Mouse (Mus musculus): ENCODE results near the gene D430041D05Rik. TPM values are rescaled to one million over a fixed set of nuclear protein-coding genes. Genes with fewer than 3 reads are reported as not detected.
A peak's percentile ranks its signal among the peaks of the same experiment; 100 is the strongest.

D430041D05Rik gene
- polyA plus RNA-seq, 1 experiment, result 0.03 TPM

DNA sequence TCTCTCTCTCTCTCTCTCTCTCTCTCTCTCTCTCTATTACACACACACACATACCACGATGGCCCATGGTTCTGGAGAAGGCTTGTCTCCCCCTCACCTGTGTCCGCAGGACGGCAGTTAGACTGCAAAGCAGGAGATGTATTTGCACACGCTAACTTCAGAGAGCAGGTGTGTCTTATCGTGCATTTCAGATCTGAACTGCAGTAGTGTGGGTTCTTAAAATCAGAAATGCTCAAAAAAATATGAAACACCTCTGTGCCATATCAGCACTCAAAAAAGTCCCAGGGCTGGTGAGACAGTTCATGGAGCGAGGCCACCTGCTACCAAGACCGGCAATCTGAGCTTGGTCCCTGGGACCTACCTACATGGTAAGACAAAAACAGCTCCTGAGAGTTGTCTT, 993 bp upstream of the D430041D05Rik start:
- H3K36me3 ChIP-seq (replicated peaks; ENCODE audit: low read length), result no peaks in the 10 kb centered on the region
- no peak overlapping the region for H3K4me3 ChIP-seq (replicated peaks)
- H3K4me1 ChIP-seq, result peaks cover 13% of the 10 kb centered on the region
- TF ChIP-seq GATA1 (IDR thresholded peaks at IDR 0.05; ENCODE audit: borderline replicate concordance, low read length) (no peak), FLI1 (IDR thresholded peaks at IDR 0.05; ENCODE audit: low read length) (no peak)
- H3K27me3 ChIP-seq (replicated peaks), result peaks cover 79% of the 10 kb centered on the region
- peaks cover 11% of the 10 kb centered on the region; the same call in 1 of the 2 replicates for H3K9me3 ChIP-seq

DNA sequence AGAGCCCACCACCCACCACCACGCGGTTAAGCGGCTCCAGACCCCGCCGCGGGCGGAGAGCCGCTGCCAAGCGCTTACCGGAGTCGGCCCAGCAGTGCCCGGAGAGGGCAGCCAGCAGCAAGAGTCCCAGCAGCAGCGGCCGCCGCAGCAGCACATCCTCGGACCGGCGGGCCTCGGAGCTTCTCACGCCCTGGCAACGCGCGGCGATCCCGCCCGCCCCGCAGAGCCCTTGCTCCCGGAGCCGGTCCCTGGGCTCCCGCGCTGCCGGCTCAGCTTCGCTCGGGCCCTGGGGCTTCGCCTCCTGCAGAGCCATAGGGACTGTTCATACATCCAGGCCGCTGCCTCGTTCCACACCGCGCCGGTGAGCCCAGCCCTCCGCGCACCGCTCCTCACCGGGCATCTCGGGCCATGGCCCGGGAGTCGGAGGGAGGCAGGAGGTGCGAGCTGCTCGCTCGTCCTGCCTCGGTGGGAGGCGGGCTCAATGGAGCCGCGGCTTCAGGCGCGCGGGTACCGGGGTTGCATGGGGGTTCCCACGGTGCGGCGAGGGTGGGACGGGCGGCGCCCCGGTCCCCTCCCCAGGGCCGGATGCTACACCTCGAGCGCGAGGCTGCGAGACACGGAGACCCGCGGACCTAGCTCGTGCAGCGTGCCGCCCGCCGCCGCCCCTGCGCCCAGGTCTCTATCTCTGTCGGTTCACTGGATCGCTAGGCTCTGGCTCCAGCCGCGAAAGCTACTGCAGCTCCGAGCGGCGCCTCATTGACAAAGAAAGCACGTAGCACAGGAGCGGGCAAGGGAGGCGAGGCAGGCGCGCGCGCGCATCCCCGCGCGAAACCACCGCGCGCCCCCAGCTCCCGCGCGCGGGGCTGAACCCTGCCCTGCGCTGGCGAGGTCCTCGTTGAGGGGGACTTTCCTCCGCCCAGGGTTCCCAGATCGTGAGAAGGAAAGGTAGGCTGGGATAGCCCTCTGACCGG, 677 bp downstream of the D430041D05Rik start:
- no peaks in the 10 kb centered on the region for H3K36me3 ChIP-seq (replicated peaks; ENCODE audit: low read length)
- peaks cover 11% of the 10 kb centered on the region; the same call in 1 of the 2 replicates for H3K9me3 ChIP-seq
- peak overlapping the region; percentile 86 for H3K4me3 ChIP-seq (replicated peaks)
- H3K27me3 ChIP-seq (replicated peaks), result peaks cover 83% of the 10 kb centered on the region
- TF ChIP-seq GATA1 (IDR thresholded peaks at IDR 0.05; ENCODE audit: borderline replicate concordance, low read length) (no peak), FLI1 (IDR thresholded peaks at IDR 0.05; ENCODE audit: low read length) (no peak)
- H3K4me1 ChIP-seq, result peaks cover 13% of the 10 kb centered on the region

DNA sequence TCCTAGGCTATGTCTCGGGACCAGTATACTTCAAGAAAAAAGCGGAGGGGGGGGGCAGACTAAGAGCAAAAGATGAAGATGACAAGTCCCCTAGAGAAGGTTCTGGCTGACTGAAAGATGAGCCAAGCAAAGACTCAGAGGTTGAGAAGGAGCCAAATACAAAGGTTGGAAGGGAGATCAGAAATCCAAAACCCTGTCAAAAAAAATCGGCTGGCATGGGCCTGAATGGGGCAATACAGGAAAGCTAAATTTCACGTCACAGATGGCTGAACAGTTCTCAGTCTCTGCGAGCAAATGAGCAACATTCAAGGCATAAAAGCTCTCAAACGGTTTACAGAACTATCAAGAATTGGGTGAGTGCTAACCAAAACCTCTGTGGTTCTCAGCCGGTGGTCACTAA, 2.5 kb downstream of the D430041D05Rik start:
- H3K36me3 ChIP-seq (replicated peaks; ENCODE audit: low read length), result no peaks in the 10 kb centered on the region
- no peak for TF ChIP-seq GATA1 (IDR thresholded peaks at IDR 0.05; ENCODE audit: borderline replicate concordance, low read length)
- TF ChIP-seq FLI1 (IDR thresholded peaks at IDR 0.05; ENCODE audit: low read length), result no peak
- no peak overlapping the region for H3K4me3 ChIP-seq (replicated peaks)
- H3K9me3 ChIP-seq, result peaks cover 11% of the 10 kb centered on the region; the same call in 1 of the 2 replicates
- H3K27me3 ChIP-seq (replicated peaks), result peaks cover 85% of the 10 kb centered on the region
- H3K4me1 ChIP-seq, result peaks cover 13% of the 10 kb centered on the region

DNA sequence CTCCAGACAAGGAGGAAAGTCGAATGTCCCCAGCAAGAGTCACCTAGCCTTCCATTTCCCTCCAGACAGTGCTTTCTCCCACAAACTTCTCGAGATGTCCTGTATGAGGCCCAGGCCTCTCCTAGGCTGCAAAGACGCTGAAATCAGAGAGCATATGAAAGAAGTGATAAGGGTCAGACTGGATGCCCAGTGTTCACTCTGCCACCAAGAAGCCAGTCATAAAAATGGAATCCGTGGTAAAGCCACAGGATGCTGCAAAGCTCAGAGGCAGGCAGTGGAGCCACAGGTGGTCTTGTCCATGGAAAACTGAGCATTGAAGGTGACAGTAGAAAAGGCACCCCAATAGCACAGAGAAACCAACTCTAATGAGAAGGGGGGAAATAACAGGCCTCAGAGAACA, 2.9 kb downstream of the D430041D05Rik start:
- peaks cover 80% of the 10 kb centered on the region for H3K27me3 ChIP-seq (replicated peaks)
- no peak for TF ChIP-seq GATA1 (IDR thresholded peaks at IDR 0.05; ENCODE audit: borderline replicate concordance, low read length)
- TF ChIP-seq FLI1 (IDR thresholded peaks at IDR 0.05; ENCODE audit: low read length), result no peak

DNA sequence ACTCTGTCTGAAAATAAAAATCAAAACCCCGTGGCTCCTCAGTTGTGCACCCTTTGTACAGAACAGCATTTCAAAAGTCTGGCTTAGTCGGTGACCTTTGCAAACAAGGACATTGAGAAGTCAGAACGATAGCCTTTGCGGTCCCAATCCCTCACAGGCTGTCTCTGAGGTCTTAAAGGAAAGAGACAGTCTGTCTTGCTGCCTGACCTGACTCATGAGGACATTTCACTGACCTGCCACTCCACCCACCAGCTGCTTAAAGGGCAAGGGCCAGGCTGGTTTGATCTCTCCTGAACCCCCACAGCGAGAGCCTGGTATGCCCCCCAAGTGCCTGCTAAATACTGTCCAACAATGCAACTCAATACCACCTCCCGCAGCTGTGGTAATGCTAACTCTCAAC, 6.8 kb downstream of the D430041D05Rik start:
- Histone ChIP-seq H3K4me1 (no peaks in the 10 kb centered on the region), H3K36me3 (replicated peaks; ENCODE audit: low read length) (no peaks in the 10 kb centered on the region), H3K4me3 (replicated peaks) (no peak overlapping the region), H3K27me3 (replicated peaks) (peaks cover 42% of the 10 kb centered on the region), H3K9me3 (peaks cover 10% of the 10 kb centered on the region)
- TF ChIP-seq FLI1 (IDR thresholded peaks at IDR 0.05; ENCODE audit: low read length), result no peak
- TF ChIP-seq GATA1 (IDR thresholded peaks at IDR 0.05; ENCODE audit: borderline replicate concordance, low read length), result no peak

More for the DNA sequence above, 2.9 kb downstream of the D430041D05Rik start:
- H3K36me3 ChIP-seq (replicated peaks; ENCODE audit: low read length), result no peaks in the 10 kb centered on the region
- H3K4me1 ChIP-seq, result peaks cover 13% of the 10 kb centered on the region
- no peak overlapping the region for H3K4me3 ChIP-seq (replicated peaks)
- H3K9me3 ChIP-seq, result peaks cover 11% of the 10 kb centered on the region; the same call in 1 of the 2 replicates

DNA sequence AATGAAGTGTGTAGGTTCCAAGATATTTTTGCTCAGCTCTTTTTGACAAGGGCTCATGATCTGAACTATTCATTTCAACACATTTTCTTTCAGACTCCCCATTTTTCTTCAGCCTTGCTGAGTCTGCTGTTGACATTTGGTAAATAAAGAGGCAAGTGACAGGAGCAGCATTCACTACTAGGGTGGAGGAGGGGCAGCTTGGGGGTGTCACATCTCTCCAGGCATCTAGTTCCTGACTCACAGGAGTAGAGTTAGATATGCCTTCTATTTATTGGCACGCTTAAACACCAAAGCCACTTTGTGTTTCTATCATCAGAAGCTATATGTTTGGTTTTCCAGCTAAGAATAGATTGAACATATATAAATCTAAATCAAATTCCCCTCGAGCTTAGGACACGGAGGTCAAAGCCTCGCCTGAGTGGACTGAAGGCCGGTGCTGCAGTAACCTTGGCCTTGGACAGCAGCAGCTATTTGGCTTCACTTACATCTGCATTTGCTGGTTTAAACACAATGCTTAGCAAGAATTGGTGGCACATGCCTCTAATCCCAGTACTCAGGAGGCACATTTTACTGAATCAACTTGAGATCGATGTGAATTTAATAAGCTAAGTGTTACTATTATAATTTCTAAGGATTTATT, 12.0 kb downstream of the D430041D05Rik start:
- Histone ChIP-seq H3K27me3 (replicated peaks) (peaks cover 21% of the 10 kb centered on the region), H3K4me3 (replicated peaks) (no peak overlapping the region), H3K9me3 (peaks cover 10% of the 10 kb centered on the region), H3K36me3 (replicated peaks; ENCODE audit: low read length) (no peaks in the 10 kb centered on the region), H3K4me1 (no peaks in the 10 kb centered on the region)
- TF ChIP-seq GATA1 (IDR thresholded peaks at IDR 0.05; ENCODE audit: borderline replicate concordance, low read length) (no peak), FLI1 (IDR thresholded peaks at IDR 0.05; ENCODE audit: low read length) (no peak)

DNA sequence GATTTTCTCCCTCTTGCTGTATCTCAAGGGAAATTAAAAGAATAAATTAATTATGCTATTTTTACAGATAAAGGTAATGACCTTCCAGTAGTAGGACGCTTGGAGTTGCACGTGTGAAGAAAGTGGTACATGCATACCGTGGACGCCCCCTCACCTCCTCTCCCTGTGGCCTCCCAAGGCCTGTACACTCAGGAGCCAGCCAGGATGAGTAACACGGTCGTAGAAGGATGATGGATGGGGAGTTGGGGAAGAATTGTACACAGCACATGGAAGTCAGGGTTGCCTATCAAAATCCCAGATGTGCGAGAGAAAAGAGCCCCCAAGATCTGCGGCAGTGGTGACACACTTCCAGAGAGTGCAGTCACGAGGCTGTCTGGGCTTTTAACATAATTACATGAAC, 14.9 kb downstream of the D430041D05Rik start:
- Histone ChIP-seq H3K9me3 (peaks cover 4% of the 10 kb centered on the region; the same call in 1 of the 2 replicates), H3K4me1 (no peaks in the 10 kb centered on the region), H3K36me3 (replicated peaks; ENCODE audit: low read length) (no peaks in the 10 kb centered on the region), H3K4me3 (replicated peaks) (no peak overlapping the region), H3K27me3 (replicated peaks) (peaks cover 18% of the 10 kb centered on the region)
- TF ChIP-seq FLI1 (IDR thresholded peaks at IDR 0.05; ENCODE audit: low read length) (no peak), GATA1 (IDR thresholded peaks at IDR 0.05; ENCODE audit: borderline replicate concordance, low read length) (no peak)

DNA sequence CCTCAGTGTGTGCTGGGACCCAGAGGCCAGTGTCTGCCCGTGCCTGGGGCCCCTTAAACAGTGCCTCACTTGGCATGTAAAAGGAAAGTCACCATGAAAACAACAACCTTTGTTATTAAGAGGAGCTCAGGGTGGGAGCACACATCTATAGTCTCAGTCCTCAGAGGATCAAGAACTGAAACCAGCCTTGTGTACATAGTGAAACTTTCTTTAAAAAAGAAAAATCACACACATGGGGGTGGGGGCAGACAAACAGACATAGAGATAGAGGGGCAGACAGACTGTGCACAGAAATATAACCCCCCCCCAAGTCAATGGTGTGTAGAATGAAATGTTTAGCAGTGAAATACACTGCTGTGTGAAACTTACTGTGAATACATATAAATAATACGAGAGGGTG, 16.0 kb downstream of the D430041D05Rik start:
- TF ChIP-seq GATA1 (IDR thresholded peaks at IDR 0.05; ENCODE audit: borderline replicate concordance, low read length) (no peak), FLI1 (IDR thresholded peaks at IDR 0.05; ENCODE audit: low read length) (no peak)
- 0 out of 2 replicates have a peak, but pooled peaks cover under 1% of the 10 kb centered on the region for H3K9me3 ChIP-seq
- no peak overlapping the region for H3K4me3 ChIP-seq (replicated peaks)
- H3K27me3 ChIP-seq (replicated peaks), result peaks cover 22% of the 10 kb centered on the region
- H3K36me3 ChIP-seq (replicated peaks; ENCODE audit: low read length), result no peaks in the 10 kb centered on the region
- no peaks in the 10 kb centered on the region for H3K4me1 ChIP-seq

DNA sequence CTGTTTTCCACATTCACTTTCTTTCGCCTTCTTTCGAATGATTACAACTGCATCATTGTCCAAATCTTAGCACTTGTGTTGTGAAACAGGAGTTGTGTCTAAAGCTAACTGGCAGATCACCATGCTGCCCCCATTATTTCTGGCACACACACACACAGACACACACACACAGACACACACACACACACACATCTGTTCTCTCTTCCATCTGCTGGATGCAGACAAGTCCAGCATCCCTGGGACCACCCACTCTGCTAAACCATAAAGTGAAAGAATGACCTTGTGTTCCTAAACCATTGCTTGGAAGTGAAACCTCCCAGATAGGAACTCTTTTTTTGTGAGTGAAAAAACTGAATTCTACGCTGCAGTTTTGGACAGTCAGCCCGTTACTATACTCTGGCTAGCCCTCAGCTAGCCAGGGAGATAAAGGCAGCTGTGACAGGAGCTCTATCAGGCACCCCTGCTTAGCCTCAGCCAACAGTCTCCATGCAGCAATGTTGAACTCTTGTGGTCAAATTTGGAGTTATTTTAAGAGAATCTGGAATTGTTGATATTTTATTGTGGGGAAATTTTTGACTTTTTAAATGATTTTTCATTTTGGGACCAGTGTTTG, 18.0 kb downstream of the D430041D05Rik start:
- H3K9me3 ChIP-seq, result no peaks in the 10 kb centered on the region
- no peak overlapping the region for H3K4me3 ChIP-seq (replicated peaks)
- H3K27me3 ChIP-seq (replicated peaks), result peaks cover 23% of the 10 kb centered on the region
- no peaks in the 10 kb centered on the region for H3K4me1 ChIP-seq
- no peaks in the 10 kb centered on the region for H3K36me3 ChIP-seq (replicated peaks; ENCODE audit: low read length)
- TF ChIP-seq FLI1 (IDR thresholded peaks at IDR 0.05; ENCODE audit: low read length) (no peak), GATA1 (IDR thresholded peaks at IDR 0.05; ENCODE audit: borderline replicate concordance, low read length) (no peak)
